ENCODE assay signal across 23 mouse cellular contexts in genomic region chr7:24428725-24429124, GRCm38 (mm10). TPM values are rescaled to one million over a fixed set of nuclear protein-coding genes. Genes with fewer than 3 reads are reported as not detected.
DNase-seq lines count a peak whose midpoint lies in the region; ATAC-seq lines count a peak whose summit lies in the region.
"Had no signal": no experiment of that assay in that cellular context is flagged by ENCODE, and none has a peak within 500 bp of the region (broad histone marks: within the 10 kb centered on the region; RNA-seq: fewer than 3 reads in every experiment).

No protein-coding gene starts in this region.

- H3K36me3 ChIP-seq in forebrain, embryonic 15.5 days: no peaks in the 10 kb centered on the region
- no peaks in the 10 kb centered on the region for H3K36me3 ChIP-seq in forebrain, embryonic 11.5 days (ENCODE audit: control insufficient read depth, insufficient read depth, low read length)
- no peaks in the 10 kb centered on the region for H3K36me3 ChIP-seq in hindbrain, embryonic 15.5 days
- no peaks in the 10 kb centered on the region for H3K36me3 ChIP-seq in hindbrain, embryonic 16.5 days (ENCODE audit: control insufficient read depth, insufficient read depth, low read length)
- H3K36me3 ChIP-seq: heart, embryonic 10.5 days; intestine, embryonic 15.5 days had no signal

- 80% methylated on average over 5 of the region's 5 CpGs for WGBS in forebrain, embryonic 15.5 days
- 88% methylated on average over 5 of the region's 5 CpGs for WGBS in forebrain, embryonic 11.5 days
- WGBS in hindbrain, embryonic 15.5 days: 86% methylated on average over 5 of the region's 5 CpGs
- 92% methylated on average over 5 of the region's 5 CpGs for WGBS in hindbrain, embryonic 16.5 days

- peaks cover 12% of the 10 kb centered on the region for H3K4me1 ChIP-seq in forebrain, embryonic 15.5 days
- no peaks in the 10 kb centered on the region for H3K4me1 ChIP-seq in forebrain, embryonic 11.5 days (replicated peaks; ENCODE audit: control insufficient read depth, insufficient read depth, low read length)
- peaks cover 9% of the 10 kb centered on the region for H3K4me1 ChIP-seq in hindbrain, embryonic 15.5 days (replicated peaks)
- peaks cover 6% of the 10 kb centered on the region for H3K4me1 ChIP-seq in hindbrain, embryonic 16.5 days (ENCODE audit: control insufficient read depth, insufficient read depth, low read depth, low read length)
- H3K4me1 ChIP-seq: embryonic facial prominence, embryonic 10.5 days; hindbrain, embryonic 12.5 days; intestine, embryonic 15.5 days had no signal

- DNase-seq in cerebellum, adult 9-10 months: peak; percentile 58
- DNase-seq in cerebellum, postnatal 36 days: no peak
- no peak for DNase-seq in forebrain, embryonic 11.5 days (ENCODE audit: low spot score)
- no peak for DNase-seq in heart, adult 8-10 months (ENCODE audit: low spot score)
- DNase-seq: adrenal gland, postnatal 14 days; kidney, adult 18-20 months had no signal

- H3K9ac ChIP-seq in forebrain, embryonic 15.5 days (replicated peaks): no peak overlapping the region
- H3K9ac ChIP-seq in forebrain, embryonic 11.5 days (ENCODE audit: low read length): no peak overlapping the region
- no peak overlapping the region for H3K9ac ChIP-seq in hindbrain, embryonic 15.5 days
- no peak overlapping the region for H3K9ac ChIP-seq in hindbrain, embryonic 16.5 days (ENCODE audit: low read depth, low read length)
- H3K9ac ChIP-seq: hindbrain, embryonic 12.5 days; intestine, embryonic 15.5 days had no signal

- no peaks in the 10 kb centered on the region for H3K27me3 ChIP-seq in forebrain, embryonic 15.5 days
- no peaks in the 10 kb centered on the region for H3K27me3 ChIP-seq in forebrain, embryonic 11.5 days (ENCODE audit: control insufficient read depth, insufficient read depth, low read length)
- H3K27me3 ChIP-seq in hindbrain, embryonic 15.5 days: no peaks in the 10 kb centered on the region
- H3K27me3 ChIP-seq in hindbrain, embryonic 16.5 days (replicated peaks; ENCODE audit: control insufficient read depth, insufficient read depth, low read length): no peaks in the 10 kb centered on the region
- H3K27me3 ChIP-seq: CH12.LX, Patski had no signal

- peak overlapping the region; percentile 81; the same call in 1 of the 2 replicates for H3K27ac ChIP-seq in forebrain, embryonic 15.5 days (replicated peaks)
- H3K27ac ChIP-seq in forebrain, embryonic 11.5 days (ENCODE audit: low read depth, low read length): no peak overlapping the region
- peak overlapping the region; percentile 48; the same call in 1 of the 2 replicates for H3K27ac ChIP-seq in hindbrain, embryonic 15.5 days (replicated peaks)
- no peak overlapping the region for H3K27ac ChIP-seq in hindbrain, embryonic 16.5 days (ENCODE audit: low read depth, low read length)
- H3K27ac ChIP-seq: embryonic facial prominence, embryonic 10.5 days; hindbrain, embryonic 12.5 days; intestine, embryonic 15.5 days had no signal

- ATAC-seq in forebrain, embryonic 15.5 days (replicated peaks): no peak
- no peak for ATAC-seq in forebrain, embryonic 11.5 days (replicated peaks; ENCODE audit: low FRiP score)
- no peak for ATAC-seq in hindbrain, embryonic 15.5 days (ENCODE audit: low FRiP score, low read depth)
- ATAC-seq in hindbrain, embryonic 16.5 days: no peak
- ATAC-seq: activated CD4-positive, CD25-positive, alpha-beta regulatory T cell, adult 4 months; intestine, embryonic 15.5 days; Patski had no signal

- H3K9me3 ChIP-seq in forebrain, embryonic 15.5 days: no peaks in the 10 kb centered on the region
- no peaks in the 10 kb centered on the region for H3K9me3 ChIP-seq in forebrain, embryonic 11.5 days (ENCODE audit: control insufficient read depth, low read length)
- H3K9me3 ChIP-seq in hindbrain, embryonic 15.5 days: no peaks in the 10 kb centered on the region
- H3K9me3 ChIP-seq in hindbrain, embryonic 16.5 days (ENCODE audit: control insufficient read depth, low read length): peaks cover 4% of the 10 kb centered on the region; the same call in 1 of the 2 replicates
- H3K9me3 ChIP-seq: intestine, embryonic 15.5 days had no signal

- H3K4me3 ChIP-seq in forebrain, embryonic 15.5 days: no peak overlapping the region
- H3K4me3 ChIP-seq in forebrain, embryonic 11.5 days (ENCODE audit: low read depth, low read length): no peak overlapping the region
- H3K4me3 ChIP-seq in hindbrain, embryonic 15.5 days: no peak overlapping the region
- H3K4me3 ChIP-seq in hindbrain, embryonic 16.5 days (ENCODE audit: low read length): no peak overlapping the region
- H3K4me3 ChIP-seq: embryonic facial prominence, embryonic 10.5 days; heart, embryonic 10.5 days; hindbrain, embryonic 12.5 days; intestine, embryonic 15.5 days had no signal

- no peak overlapping the region for H3K4me2 ChIP-seq in forebrain, embryonic 15.5 days (replicated peaks)
- H3K4me2 ChIP-seq in forebrain, embryonic 11.5 days (ENCODE audit: low read depth, low read length, severe bottlenecking): no peak overlapping the region
- no peak overlapping the region for H3K4me2 ChIP-seq in hindbrain, embryonic 15.5 days
- no peak overlapping the region for H3K4me2 ChIP-seq in hindbrain, embryonic 16.5 days (ENCODE audit: low read length)
- H3K4me2 ChIP-seq: hindbrain, embryonic 12.5 days; intestine, embryonic 15.5 days had no signal

RNA-seq across cellular contexts. Expression of gene Irgc1, which starts 23.4 kb away (rescaled TPM):
- polyA plus RNA-seq in forebrain, embryonic 15.5 days (2015; fragmentation: Nextera tagmentation; extraction: Ambion mirVana): not detected in 2 replicates
- not detected in 2 replicates for polyA plus RNA-seq in forebrain, embryonic 11.5 days (2014; fragmentation: Nextera tagmentation; extraction: Ambion mirVana)
- polyA plus RNA-seq in hindbrain, embryonic 15.5 days (2015; fragmentation: Nextera tagmentation; extraction: Ambion mirVana): not detected in 2 replicates
- not detected in 2 replicates for polyA plus RNA-seq in hindbrain, embryonic 16.5 days (2015; fragmentation: Nextera tagmentation; extraction: Ambion mirVana)
- under 1 TPM in 1 of 4 experiments, not detected in 3; 0.32 TPM for total RNA-seq in heart, adult 8-10 months (2022)
- total RNA-seq: adrenal gland, adult 18-20 months; adrenal gland, postnatal 14 days; CH12.LX; gastrocnemius, adult 18-20 months; gastrocnemius, postnatal 25 days; heart, postnatal 10 days; heart, postnatal 4 days had no signal
- polyA plus RNA-seq: activated CD4-positive, CD25-positive, alpha-beta regulatory T cell, adult 4 months; embryonic facial prominence, embryonic 10.5 days; heart, embryonic 10.5 days; heart, embryonic 14.5 days; hindbrain, embryonic 12.5 days; intestine, embryonic 15.5 days; kidney, embryonic 14.5 days; Patski had no signal

RNA-seq across cellular contexts. Expression of gene Smg9, which starts 29.3 kb away (rescaled TPM):
- polyA plus RNA-seq in forebrain, embryonic 15.5 days (2015; fragmentation: Nextera tagmentation; extraction: Ambion mirVana): 33.4 and 36.6 TPM in 2 replicates
- 29.6 and 29.8 TPM in 2 replicates for polyA plus RNA-seq in forebrain, embryonic 11.5 days (2014; fragmentation: Nextera tagmentation; extraction: Ambion mirVana)
- 32.8 and 42.5 TPM in 2 replicates for polyA plus RNA-seq in hindbrain, embryonic 15.5 days (2015; fragmentation: Nextera tagmentation; extraction: Ambion mirVana)
- polyA plus RNA-seq in hindbrain, embryonic 16.5 days (2015; fragmentation: Nextera tagmentation; extraction: Ambion mirVana): 38.2 and 38.9 TPM in 2 replicates
- 1 to 10 TPM; 5.9 to 8.3 (median 8.0) TPM for total RNA-seq in heart, adult 8-10 months (2022)

RNA-seq across cellular contexts. Expression of gene Plaur, which starts 33.6 kb away (rescaled TPM):
- polyA plus RNA-seq in forebrain, embryonic 15.5 days (2015; fragmentation: Nextera tagmentation; extraction: Ambion mirVana): 1.3 and 1.6 TPM in 2 replicates
- 1.1 and 1.2 TPM in 2 replicates for polyA plus RNA-seq in forebrain, embryonic 11.5 days (2014; fragmentation: Nextera tagmentation; extraction: Ambion mirVana)
- 1.3 and 1.5 TPM in 2 replicates for polyA plus RNA-seq in hindbrain, embryonic 15.5 days (2015; fragmentation: Nextera tagmentation; extraction: Ambion mirVana)
- polyA plus RNA-seq in hindbrain, embryonic 16.5 days (2015; fragmentation: Nextera tagmentation; extraction: Ambion mirVana): 1.8 and 2.2 TPM in 2 replicates
- total RNA-seq in heart, adult 8-10 months (2022): 1 to 10 TPM; 1.7 to 9.2 (median 2.6) TPM

RNA-seq across cellular contexts. Expression of gene Cadm4, which starts 53.1 kb away (rescaled TPM):
- 70.1 and 76.4 TPM in 2 replicates for polyA plus RNA-seq in forebrain, embryonic 15.5 days (2015; fragmentation: Nextera tagmentation; extraction: Ambion mirVana)
- 7.1 and 8.9 TPM in 2 replicates for polyA plus RNA-seq in forebrain, embryonic 11.5 days (2014; fragmentation: Nextera tagmentation; extraction: Ambion mirVana)
- polyA plus RNA-seq in hindbrain, embryonic 15.5 days (2015; fragmentation: Nextera tagmentation; extraction: Ambion mirVana): 77.9 and 80.4 TPM in 2 replicates
- 47.0 and 68.0 TPM in 2 replicates for polyA plus RNA-seq in hindbrain, embryonic 16.5 days (2015; fragmentation: Nextera tagmentation; extraction: Ambion mirVana)
- total RNA-seq in heart, adult 8-10 months (2022): 10 to 100 TPM; 16.6 to 22.0 (median 18.7) TPM
- polyA plus RNA-seq: activated CD4-positive, CD25-positive, alpha-beta regulatory T cell, adult 4 months had no signal

RNA-seq across cellular contexts. Expression of gene Kcnn4, which starts 58.7 kb away (rescaled TPM):
- 0.56 and 0.63 TPM in 2 replicates for polyA plus RNA-seq in forebrain, embryonic 15.5 days (2015; fragmentation: Nextera tagmentation; extraction: Ambion mirVana)
- polyA plus RNA-seq in forebrain, embryonic 11.5 days (2014; fragmentation: Nextera tagmentation; extraction: Ambion mirVana): 3.5 and 4.1 TPM in 2 replicates
- polyA plus RNA-seq in hindbrain, embryonic 15.5 days (2015; fragmentation: Nextera tagmentation; extraction: Ambion mirVana): 2.3 and 2.9 TPM in 2 replicates
- polyA plus RNA-seq in hindbrain, embryonic 16.5 days (2015; fragmentation: Nextera tagmentation; extraction: Ambion mirVana): 2.5 and 3.2 TPM in 2 replicates
- total RNA-seq in heart, adult 8-10 months (2022): 1 to 10 TPM in 1 of 4 experiments, under 1 TPM in 3; 0.44 to 1.3 (median 0.69) TPM
- polyA plus RNA-seq: Patski had no signal

Comparison
In these comparisons a context has a peak if more than half of its experiments do, and no peak if none do; other contexts are left out.
1. H3K27ac ChIP-seq: peak in forebrain, embryonic 15.5 days (single experiment) and hindbrain, embryonic 15.5 days (single experiment); none in forebrain, embryonic 11.5 days (single experiment) and hindbrain, embryonic 16.5 days (single experiment).